Mouse (Mus musculus) intestine, postnatal 0 days (tissue): ENCODE data around the gene Scn4a. TPM values are rescaled to one million over a fixed set of nuclear protein-coding genes. Genes with fewer than 3 reads are reported as not detected.
A peak's percentile ranks its signal among the peaks of the same experiment; 100 is the strongest.

Experiments
- ATAC-seq: fragments of 200-750 bp; cut with Nextera tagmentation; 2 replicates; pipeline ENCODE4 v1.8.0; 2017; ENCODE audit warnings: mild to moderate bottlenecking, moderate TSS enrichment, moderate library complexity
- H3K27ac ChIP-seq: fragments of 300-500 bp; sonication (generic); 2 replicates; pipeline ENCODE4 v1.5.1; 2014; ENCODE audit warnings: mild to moderate bottlenecking, low read depth, low read length, moderate library complexity
- H3K27me3 ChIP-seq: fragments of 300-500 bp; sonication (generic); replicated peaks from 2 replicates; pipeline ENCODE4 v1.6.1; 2014; ENCODE audit warnings: low read length, mixed read lengths; ENCODE audit not compliant: control insufficient read depth, insufficient read depth
- H3K36me3 ChIP-seq: fragments of 300-500 bp; sonication (generic); 2 replicates; pipeline ENCODE4 v1.6.1; 2014; ENCODE audit warnings: mild to moderate bottlenecking, moderate library complexity; ENCODE audit not compliant: control insufficient read depth, insufficient read depth
- H3K4me1 ChIP-seq: fragments of 300-500 bp; sonication (generic); replicated peaks from 2 replicates; pipeline ENCODE4 v1.6.1; 2014; ENCODE audit warnings: antibody characterized with exemption, low read length, mixed read lengths; ENCODE audit not compliant: control insufficient read depth, insufficient read depth
- H3K4me2 ChIP-seq: fragments of 300-500 bp; sonication (generic); replicated peaks from 2 replicates; pipeline ENCODE4 v1.6.1; 2014; ENCODE audit warnings: low read depth, mild to moderate bottlenecking, moderate library complexity
- H3K4me3 ChIP-seq: fragments of 300-500 bp; sonication (generic); 2 replicates; pipeline ENCODE4 v1.5.1; 2014; ENCODE audit warnings: low read depth, low read length
- H3K9ac ChIP-seq: fragments of 300-500 bp; sonication (generic); 2 replicates; pipeline ENCODE4 v1.6.1; 2014; ENCODE audit warnings: mild to moderate bottlenecking, low read depth, low read length
- H3K9me3 ChIP-seq: fragments of 300-500 bp; sonication (generic); 2 replicates; pipeline ENCODE4 v1.6.1; 2016; ENCODE audit warnings: mixed run types; ENCODE audit not compliant: control insufficient read depth
- CTCF ChIP-seq: sonication (generic); IDR thresholded peaks from 2 replicates; pipeline ENCODE4 v1.5.1; 2016; ENCODE audit warnings: low read depth, mild to moderate bottlenecking, control low read depth, antibody characterized with exemption, moderate library complexity
- WGBS: fragments of 180-500 bp; shearing (Covaris S2); extraction: QIAGEN DNeasy Blood & Tissue Kit; methylation state at CpG from one replicate; pipeline ENCODE4 v1.1.7; 2014; 5-methylcytosine and 5-hydroxymethylcytosine counted together
- polyA plus RNA-seq: library from polyadenylated mRNA; unstranded; fragments of >200 nt; fragmentation: Nextera tagmentation; extraction: Ambion mirVana; gene quantifications from 2 replicates; pipeline ENCODE4 v1.2.1, GENCODE M21; 2015

The Scn4a gene
- polyA plus RNA-seq, 1 experiment from 2014 or later, result 0.01 TPM

GRCm38 (mm10) chr11:106269060-106269431 is 84.0 kb downstream of the Scn4a start:
- no peak for TF ChIP-seq CTCF
- Histone ChIP-seq H3K4me3 (no peak overlapping the region), H3K27me3 (no peaks in the 10 kb centered on the region), H3K27ac (no peak overlapping the region), H3K36me3 (peaks cover 33% of the 10 kb centered on the region), H3K9ac (no peak overlapping the region), H3K4me2 (peak overlapping the region; percentile 35), H3K4me1 (no peaks in the 10 kb centered on the region; the same call in none of the 2 replicates), H3K9me3 (no peaks in the 10 kb centered on the region)
- 18% methylated on average over 3 of the region's 3 CpGs for WGBS
- no peak for ATAC-seq

Other genes with a start within 250 kb of the Scn4a start
- gene Gm10840, start 192.4 kb downstream of the Scn4a start, polyA plus RNA-seq, result not detected in 2 replicates
- gene Limd2, start 192.4 kb downstream of the Scn4a start, polyA plus RNA-seq, result 32.6 and 34.6 TPM in 2 replicates
- 5.7 and 6.4 TPM in 2 replicates for gene Strada, start 151.1 kb downstream of the Scn4a start, polyA plus RNA-seq
- gene Ccdc47, start 136.9 kb downstream of the Scn4a start, polyA plus RNA-seq, result 41.9 and 45.4 TPM in 2 replicates
- 28.1 and 30.0 TPM in 2 replicates for gene Ddx42, start 136.4 kb downstream of the Scn4a start, polyA plus RNA-seq
- 16.6 and 18.3 TPM in 2 replicates for gene Ftsj3, start 97.2 kb downstream of the Scn4a start, polyA plus RNA-seq
- 160 and 168 TPM in 2 replicates for gene Psmc5, start 97.1 kb downstream of the Scn4a start, polyA plus RNA-seq
- gene Smarcd2, start 80.3 kb downstream of the Scn4a start, polyA plus RNA-seq, result 25.3 and 26.3 TPM in 2 replicates
- 0.09 TPM in 1 of 2 replicates, not detected in the other for gene Tcam1, start 76.6 kb downstream of the Scn4a start, polyA plus RNA-seq
- gene Gh, start 51.4 kb downstream of the Scn4a start, polyA plus RNA-seq, result not detected in 2 replicates
- 1.3 and 1.5 TPM in 2 replicates for gene Cd79b, start 38.5 kb downstream of the Scn4a start, polyA plus RNA-seq
- 0.52 and 0.97 TPM in 2 replicates for gene Prr29, start 12.2 kb upstream of the Scn4a start, polyA plus RNA-seq
- gene Icam2, start 34.8 kb upstream of the Scn4a start, polyA plus RNA-seq, result 14.2 and 15.4 TPM in 2 replicates
- 1.6 and 2.9 TPM in 2 replicates for gene Ern1, start 134.6 kb upstream of the Scn4a start, polyA plus RNA-seq